Mouse (Mus musculus): ENCODE measurements around the gene D330020A13Rik. TPM values are rescaled to one million over a fixed set of nuclear protein-coding genes. Genes with fewer than 3 reads are reported as not detected.

Gene D330020A13Rik
- 0.49 TPM in 1 of 2 replicates, not detected in the other for polyA plus RNA-seq (2015; fragmentation: Nextera tagmentation; extraction: Ambion mirVana)

GRCm38 (mm10) chr6:120294056-120294784, at the start of gene D330020A13Rik, which contains the start of gene B4galnt3:
Gene D330020A13Rik (plus strand): TSS chr6:120294364.
Gene B4galnt3 (minus strand): TSS chr6:120294559.
- ATAC-seq (replicated peaks; ENCODE audit: extremely low read depth, insufficient read depth, low FRiP score) = peak; percentile 70
- no peaks in the 10 kb centered on the region for H3K36me3 ChIP-seq (ENCODE audit: control insufficient read depth, insufficient read depth)
- no peak within 1 kb of the TSS for H3K27ac ChIP-seq (ENCODE audit: low read length)
- under 1% methylated on average over 77 of the region's 79 CpGs for WGBS
- peak within 1 kb of the TSS; percentile 84 for H3K4me2 ChIP-seq (ENCODE audit: low read depth, low read length)
- H3K4me3 ChIP-seq (ENCODE audit: low read length) = peak within 1 kb of the TSS; percentile 64
- peaks cover 3% of the 10 kb centered on the region for H3K4me1 ChIP-seq (ENCODE audit: control insufficient read depth, insufficient read depth, low read length)
- H3K27me3 ChIP-seq (ENCODE audit: control insufficient read depth, insufficient read depth, low read length) = peaks cover 15% of the 10 kb centered on the region
- H3K9ac ChIP-seq (ENCODE audit: low read length) = peak within 1 kb of the TSS; percentile 61
- no peaks in the 10 kb centered on the region for H3K9me3 ChIP-seq (replicated peaks; ENCODE audit: control insufficient read depth, low read length)

- Histone ChIP-seq H3K9me3 (replicated peaks; ENCODE audit: control insufficient read depth, low read length) (no peaks in the 10 kb centered on the region), H3K4me2 (ENCODE audit: low read depth, low read length) (no peak overlapping the region), H3K4me1 (ENCODE audit: control insufficient read depth, insufficient read depth, low read length) (no peaks in the 10 kb centered on the region), H3K9ac (ENCODE audit: low read length) (no peak overlapping the region), H3K4me3 (ENCODE audit: low read length) (no peak overlapping the region), H3K27ac (ENCODE audit: low read length) (no peak overlapping the region), H3K36me3 (ENCODE audit: control insufficient read depth, insufficient read depth) (no peaks in the 10 kb centered on the region), H3K27me3 (ENCODE audit: control insufficient read depth, insufficient read depth, low read length) (no peaks in the 10 kb centered on the region)
- WGBS = 79% methylated on average over 5 of the region's 5 CpGs
- ATAC-seq (replicated peaks; ENCODE audit: extremely low read depth, insufficient read depth, low FRiP score) = no peak
These were observed 47.5 kb upstream of the D330020A13Rik start for GRCm38 (mm10) chr6:120246676-120247075.

DNA sequence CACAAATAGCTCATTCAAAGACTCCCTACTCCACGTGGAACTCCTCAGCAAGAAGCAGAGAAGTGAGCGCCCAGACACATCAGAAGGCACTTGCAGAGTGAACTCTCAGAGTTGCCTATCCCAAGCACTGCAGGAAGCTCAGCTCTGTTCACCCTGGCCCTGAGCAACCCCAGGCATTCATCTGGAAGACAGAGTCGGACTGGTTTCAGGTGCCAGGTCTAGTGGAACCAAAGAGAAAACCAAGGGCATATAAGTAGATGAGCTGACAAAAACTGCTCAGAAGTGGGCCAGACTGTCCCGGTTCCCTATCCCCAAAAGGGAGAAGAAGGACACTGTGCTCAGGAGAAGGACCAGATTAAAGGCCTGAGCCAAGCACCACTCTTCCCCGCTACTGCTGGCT, 44.3 kb upstream of the D330020A13Rik start:
- H3K4me1 ChIP-seq (ENCODE audit: control insufficient read depth, insufficient read depth, low read length) = no peaks in the 10 kb centered on the region
- no peaks in the 10 kb centered on the region for H3K36me3 ChIP-seq (ENCODE audit: control insufficient read depth, insufficient read depth)
- H3K9ac ChIP-seq (ENCODE audit: low read length) = no peak overlapping the region
- H3K9me3 ChIP-seq (replicated peaks; ENCODE audit: control insufficient read depth, low read length) = no peaks in the 10 kb centered on the region
- WGBS = 74% methylated on average over 5 of the region's 5 CpGs
- H3K4me3 ChIP-seq (ENCODE audit: low read length) = no peak overlapping the region
- ATAC-seq (replicated peaks; ENCODE audit: extremely low read depth, insufficient read depth, low FRiP score) = no peak
- no peak overlapping the region for H3K4me2 ChIP-seq (ENCODE audit: low read depth, low read length)
- no peak overlapping the region for H3K27ac ChIP-seq (ENCODE audit: low read length)
- no peaks in the 10 kb centered on the region for H3K27me3 ChIP-seq (ENCODE audit: control insufficient read depth, insufficient read depth, low read length)

GRCm38 (mm10) chr6:120251010-120251409, 43.2 kb upstream of the D330020A13Rik start:
- no peaks in the 10 kb centered on the region for H3K4me1 ChIP-seq (ENCODE audit: control insufficient read depth, insufficient read depth, low read length)
- no peak for ATAC-seq (replicated peaks; ENCODE audit: extremely low read depth, insufficient read depth, low FRiP score)
- H3K27me3 ChIP-seq (ENCODE audit: control insufficient read depth, insufficient read depth, low read length) = no peaks in the 10 kb centered on the region
- H3K27ac ChIP-seq (ENCODE audit: low read length) = no peak overlapping the region
- WGBS = 80% methylated on average over 7 of the region's 7 CpGs
- no peaks in the 10 kb centered on the region for H3K36me3 ChIP-seq (ENCODE audit: control insufficient read depth, insufficient read depth)
- no peak overlapping the region for H3K9ac ChIP-seq (ENCODE audit: low read length)
- no peak overlapping the region for H3K4me2 ChIP-seq (ENCODE audit: low read depth, low read length)
- H3K4me3 ChIP-seq (ENCODE audit: low read length) = no peak overlapping the region
- H3K9me3 ChIP-seq (replicated peaks; ENCODE audit: control insufficient read depth, low read length) = no peaks in the 10 kb centered on the region

DNA sequence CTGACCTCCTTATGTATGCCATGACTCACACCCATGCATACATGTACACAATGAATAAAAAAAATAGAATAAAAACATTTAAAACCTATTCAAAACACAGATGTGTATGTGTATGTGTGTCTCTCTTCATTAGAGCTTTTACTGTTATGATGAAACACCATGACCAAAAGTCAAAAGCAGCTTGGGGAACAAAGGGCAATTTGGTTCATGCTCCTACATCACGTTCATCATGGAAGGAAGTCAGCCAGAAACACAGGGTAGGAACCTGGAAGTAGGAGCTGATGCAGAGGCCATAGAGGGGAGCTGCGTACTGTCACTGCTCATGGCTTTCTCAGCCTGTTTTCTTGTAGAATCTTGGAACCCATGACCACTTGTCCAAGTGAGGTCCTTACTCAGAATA, 41.4 kb upstream of the D330020A13Rik start:
- 84% methylated on average over 2 of the region's 2 CpGs for WGBS
- no peaks in the 10 kb centered on the region for H3K9me3 ChIP-seq (replicated peaks; ENCODE audit: control insufficient read depth, low read length)
- ATAC-seq (replicated peaks; ENCODE audit: extremely low read depth, insufficient read depth, low FRiP score) = no peak
- H3K27ac ChIP-seq (ENCODE audit: low read length) = no peak overlapping the region
- no peak overlapping the region for H3K4me3 ChIP-seq (ENCODE audit: low read length)
- H3K36me3 ChIP-seq (ENCODE audit: control insufficient read depth, insufficient read depth) = no peaks in the 10 kb centered on the region
- H3K4me2 ChIP-seq (ENCODE audit: low read depth, low read length) = no peak overlapping the region
- H3K4me1 ChIP-seq (ENCODE audit: control insufficient read depth, insufficient read depth, low read length) = no peaks in the 10 kb centered on the region
- no peak overlapping the region for H3K9ac ChIP-seq (ENCODE audit: low read length)
- H3K27me3 ChIP-seq (ENCODE audit: control insufficient read depth, insufficient read depth, low read length) = no peaks in the 10 kb centered on the region

GRCm38 (mm10) chr6:120254640-120255039, 39.5 kb upstream of the D330020A13Rik start:
- Histone ChIP-seq H3K4me1 (ENCODE audit: control insufficient read depth, insufficient read depth, low read length) (no peaks in the 10 kb centered on the region), H3K9ac (ENCODE audit: low read length) (no peak overlapping the region), H3K36me3 (ENCODE audit: control insufficient read depth, insufficient read depth) (no peaks in the 10 kb centered on the region), H3K4me2 (ENCODE audit: low read depth, low read length) (no peak overlapping the region), H3K4me3 (ENCODE audit: low read length) (no peak overlapping the region), H3K27ac (ENCODE audit: low read length) (no peak overlapping the region), H3K9me3 (replicated peaks; ENCODE audit: control insufficient read depth, low read length) (no peaks in the 10 kb centered on the region), H3K27me3 (ENCODE audit: control insufficient read depth, insufficient read depth, low read length) (no peaks in the 10 kb centered on the region)
- 63% methylated on average over 4 of the region's 4 CpGs for WGBS
- no peak for ATAC-seq (replicated peaks; ENCODE audit: extremely low read depth, insufficient read depth, low FRiP score)

GRCm38 (mm10) chr6:120255144-120255543, 39.0 kb upstream of the D330020A13Rik start:
- ATAC-seq (replicated peaks; ENCODE audit: extremely low read depth, insufficient read depth, low FRiP score) = no peak
- no peak overlapping the region for H3K27ac ChIP-seq (ENCODE audit: low read length)
- no peak overlapping the region for H3K9ac ChIP-seq (ENCODE audit: low read length)
- H3K36me3 ChIP-seq (ENCODE audit: control insufficient read depth, insufficient read depth) = no peaks in the 10 kb centered on the region
- no peak overlapping the region for H3K4me3 ChIP-seq (ENCODE audit: low read length)
- 68% methylated on average over 4 of the region's 4 CpGs for WGBS
- no peak overlapping the region for H3K4me2 ChIP-seq (ENCODE audit: low read depth, low read length)
- no peaks in the 10 kb centered on the region for H3K9me3 ChIP-seq (replicated peaks; ENCODE audit: control insufficient read depth, low read length)
- H3K27me3 ChIP-seq (ENCODE audit: control insufficient read depth, insufficient read depth, low read length) = no peaks in the 10 kb centered on the region
- no peaks in the 10 kb centered on the region for H3K4me1 ChIP-seq (ENCODE audit: control insufficient read depth, insufficient read depth, low read length)

- no peaks in the 10 kb centered on the region for H3K9me3 ChIP-seq (replicated peaks; ENCODE audit: control insufficient read depth, low read length)
- H3K9ac ChIP-seq (ENCODE audit: low read length) = no peak overlapping the region
- ATAC-seq (replicated peaks; ENCODE audit: extremely low read depth, insufficient read depth, low FRiP score) = no peak
- no peak overlapping the region for H3K4me3 ChIP-seq (ENCODE audit: low read length)
- no peaks in the 10 kb centered on the region for H3K27me3 ChIP-seq (ENCODE audit: control insufficient read depth, insufficient read depth, low read length)
- no peak overlapping the region for H3K27ac ChIP-seq (ENCODE audit: low read length)
- no peak overlapping the region for H3K4me2 ChIP-seq (ENCODE audit: low read depth, low read length)
- H3K36me3 ChIP-seq (ENCODE audit: control insufficient read depth, insufficient read depth) = no peaks in the 10 kb centered on the region
- H3K4me1 ChIP-seq (ENCODE audit: control insufficient read depth, insufficient read depth, low read length) = no peaks in the 10 kb centered on the region
- WGBS = 88% methylated on average over 12 of the region's 12 CpGs
These were observed 38.5 kb upstream of the D330020A13Rik start for GRCm38 (mm10) chr6:120255701-120256100.

DNA sequence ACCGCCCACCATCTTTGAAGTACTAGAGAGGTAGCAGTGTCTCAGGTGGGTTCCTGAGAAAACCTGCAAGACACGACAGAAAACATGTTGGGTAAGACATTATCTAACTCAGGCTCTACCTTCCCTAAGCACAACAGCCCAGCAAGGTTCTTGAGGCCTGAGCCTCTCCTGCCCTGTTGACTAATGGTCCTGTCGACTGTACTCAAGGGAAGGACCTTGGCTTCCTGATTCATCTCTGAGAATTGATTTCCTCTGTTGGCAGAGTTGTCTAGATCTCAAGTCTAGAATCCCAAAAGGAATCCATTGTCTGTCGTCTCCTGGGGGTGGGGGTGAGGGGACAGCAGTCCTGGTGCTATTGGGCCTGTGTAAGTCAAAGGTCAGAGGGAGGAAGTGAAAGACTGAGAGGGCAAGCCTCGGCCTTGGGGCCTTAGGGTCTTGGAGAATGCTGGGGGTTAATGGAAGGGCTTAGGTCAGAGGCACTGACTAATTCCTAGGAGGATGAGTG, 37.7 kb upstream of the D330020A13Rik start:
- Histone ChIP-seq H3K27ac (ENCODE audit: low read length) (no peak overlapping the region), H3K27me3 (ENCODE audit: control insufficient read depth, insufficient read depth, low read length) (no peaks in the 10 kb centered on the region), H3K9me3 (replicated peaks; ENCODE audit: control insufficient read depth, low read length) (no peaks in the 10 kb centered on the region), H3K4me1 (ENCODE audit: control insufficient read depth, insufficient read depth, low read length) (no peaks in the 10 kb centered on the region), H3K4me2 (ENCODE audit: low read depth, low read length) (no peak overlapping the region), H3K9ac (ENCODE audit: low read length) (no peak overlapping the region), H3K36me3 (ENCODE audit: control insufficient read depth, insufficient read depth) (no peaks in the 10 kb centered on the region), H3K4me3 (ENCODE audit: low read length) (no peak overlapping the region)
- ATAC-seq (replicated peaks; ENCODE audit: extremely low read depth, insufficient read depth, low FRiP score) = no peak
- 62% methylated on average over 5 of the region's 5 CpGs for WGBS
